Mouse (Mus musculus): ENCODE results near the gene Hrk.
A peak's percentile ranks its signal among the peaks of the same experiment; 100 is the strongest.

Hrk gene

GRCm38 (mm10) chr5:118167561-118167995, 3.1 kb downstream of the Hrk start:
- peak; percentile 79 for DNase-seq

GRCm38 (mm10) chr5:118169222-118170221, 5.1 kb downstream of the Hrk start:
- DNase-seq = peak; percentile 93

DNA sequence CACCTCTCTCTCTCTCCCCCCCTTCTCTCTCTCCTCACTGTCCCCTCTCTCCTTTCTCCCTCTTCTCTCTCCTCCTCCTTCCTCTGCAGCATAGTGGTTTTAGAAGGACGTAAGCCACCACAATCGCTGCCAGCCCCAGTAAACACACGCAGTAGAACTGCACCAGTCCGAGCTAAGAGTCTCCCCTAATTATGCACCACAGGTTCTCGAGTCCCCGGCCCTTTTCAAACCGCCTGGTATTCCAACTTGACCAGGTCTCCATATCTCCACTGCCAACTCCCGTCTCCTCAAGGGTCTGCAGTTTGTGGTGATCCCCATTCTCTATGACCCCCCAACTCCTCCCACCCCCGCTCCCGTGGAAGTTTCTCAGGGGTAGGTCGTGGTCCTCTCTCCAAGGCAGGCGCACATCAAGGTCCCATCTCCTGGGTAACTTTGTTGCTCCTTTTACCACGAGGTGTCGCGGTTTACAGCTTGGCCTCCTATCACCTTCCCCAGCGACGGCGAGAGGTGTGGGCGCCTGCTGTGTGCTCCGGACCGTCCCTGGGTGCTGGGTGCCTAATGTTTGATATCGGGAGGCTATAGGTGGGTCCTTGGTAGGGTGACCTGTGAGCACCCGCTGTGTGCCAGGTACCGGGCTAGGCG, 6.6 kb downstream of the Hrk start:
- peak; percentile 89 for DNase-seq

DNA sequence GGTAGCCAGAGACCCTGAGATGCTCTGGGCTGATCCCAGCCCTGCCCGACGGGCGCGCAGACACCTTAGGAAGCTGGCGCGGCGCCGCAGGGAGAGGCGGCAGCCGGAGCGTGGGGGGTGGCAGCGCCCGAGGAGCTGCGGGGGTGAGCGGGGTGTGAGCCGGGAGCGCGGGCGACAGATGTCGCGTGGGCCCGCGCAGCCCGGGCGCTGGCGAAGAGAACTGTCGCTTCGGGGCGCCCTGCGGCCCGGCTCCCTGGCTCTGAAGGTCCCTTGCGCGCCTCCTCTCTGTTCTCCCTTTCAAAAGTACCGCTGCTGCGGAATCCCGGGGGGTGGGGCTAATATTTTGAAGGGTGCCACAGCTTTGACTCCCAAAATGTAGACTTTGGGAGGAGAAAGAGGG, 7.2 kb downstream of the Hrk start:
- DNase-seq = no peak

DNA sequence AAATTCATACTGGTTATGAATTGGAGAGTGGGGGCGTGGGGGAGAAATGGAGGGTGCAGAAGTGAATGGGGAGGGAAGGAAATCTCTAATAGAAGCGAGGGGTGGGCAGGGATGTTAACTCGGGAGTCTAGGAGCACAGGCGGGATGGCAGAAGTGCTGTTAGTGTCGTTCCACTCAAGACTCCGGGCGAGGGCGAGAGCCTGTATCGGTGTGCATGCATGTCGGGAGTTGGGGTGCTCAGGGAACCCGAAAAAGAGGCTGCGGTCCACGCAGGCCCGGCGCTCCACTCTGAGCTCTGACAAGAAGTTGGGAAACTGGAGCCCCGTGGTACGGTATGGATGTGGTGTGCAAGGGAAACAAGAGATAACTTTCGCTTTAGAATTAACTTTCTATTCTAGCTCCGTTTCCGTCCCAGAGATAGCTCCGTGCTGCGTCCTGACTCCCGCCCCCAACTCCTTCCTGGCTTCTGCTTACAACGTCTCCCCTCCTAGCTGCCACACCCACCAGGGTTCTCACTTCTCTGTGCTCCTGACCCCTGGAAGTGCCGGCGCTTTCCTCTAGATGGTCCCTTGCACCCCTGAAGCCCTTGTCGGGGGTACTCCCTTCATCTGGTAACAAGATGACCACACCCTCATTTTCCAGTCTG, 7.8 kb downstream of the Hrk start:
- DNase-seq = peak; percentile 93

- DNase-seq = no peak
These were observed 10.0 kb downstream of the Hrk start for GRCm38 (mm10) chr5:118174310-118175009.

- no peak for DNase-seq
These were observed 10.7 kb downstream of the Hrk start for GRCm38 (mm10) chr5:118175137-118175536.

DNA sequence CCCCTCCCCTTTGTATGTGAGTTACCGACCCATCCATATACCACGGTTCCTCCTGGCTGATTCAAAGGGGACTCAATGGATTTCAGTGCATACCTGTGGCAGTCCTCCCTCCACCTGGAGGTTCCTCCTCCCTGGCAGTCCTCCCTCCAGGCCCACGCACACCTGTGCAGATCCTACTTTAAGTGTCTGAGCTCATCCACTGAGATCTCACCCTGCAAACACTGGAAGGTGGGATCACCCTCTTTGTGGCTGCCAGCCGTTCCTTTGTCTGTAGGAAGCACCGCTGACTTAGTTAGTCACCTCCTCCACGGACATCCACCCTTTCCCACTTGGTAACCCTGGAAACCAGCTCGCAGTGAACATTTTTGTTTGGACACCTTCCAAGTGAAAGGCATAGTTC, 13.2 kb downstream of the Hrk start:
- no peak for DNase-seq

GRCm38 (mm10) chr5:118186903-118187633, 22.6 kb downstream of the Hrk start:
- no peak for DNase-seq

GRCm38 (mm10) chr5:118188356-118188755, 23.9 kb downstream of the Hrk start:
- DNase-seq = no peak

DNA sequence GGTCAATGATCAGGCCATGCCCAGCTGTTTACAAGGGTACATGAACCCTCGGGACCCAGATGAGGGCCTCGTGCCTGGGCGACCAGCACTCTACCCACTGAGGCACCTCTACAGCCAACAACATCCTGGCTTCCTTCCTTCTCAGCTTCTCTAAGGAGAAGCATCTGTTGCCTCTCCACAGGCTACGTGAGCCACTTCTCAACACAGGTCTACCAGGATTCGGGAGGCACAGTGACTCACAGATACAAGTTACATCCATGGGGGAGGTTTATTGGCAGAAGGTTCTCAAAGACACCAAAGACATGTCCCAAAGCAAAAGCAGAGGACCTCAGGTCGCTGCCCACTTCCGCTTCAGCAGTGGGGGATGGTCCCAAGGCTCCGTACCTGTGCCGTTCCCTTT, 26.0 kb downstream of the Hrk start:
- no peak for DNase-seq

DNA sequence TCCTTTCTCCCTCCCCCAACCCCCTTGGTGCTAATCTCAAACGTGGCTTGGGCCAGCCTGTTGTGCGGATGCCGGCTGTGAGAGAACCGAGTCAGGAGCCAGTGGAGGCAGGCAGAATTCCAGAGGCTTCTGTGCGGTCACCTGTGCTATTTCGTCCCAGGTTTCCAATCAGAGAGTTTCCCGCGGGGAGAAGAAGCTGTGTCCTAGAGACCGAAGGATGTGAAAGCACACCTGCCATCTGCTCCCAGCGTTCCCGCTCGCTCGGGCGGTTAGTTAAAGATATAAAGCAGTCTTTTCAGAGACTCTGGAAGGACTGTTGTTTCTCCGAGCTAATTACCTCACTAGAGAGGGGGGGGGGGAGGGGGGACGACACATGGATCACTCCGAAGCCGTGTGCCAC, 27.8 kb downstream of the Hrk start:
- DNase-seq = no peak

DNA sequence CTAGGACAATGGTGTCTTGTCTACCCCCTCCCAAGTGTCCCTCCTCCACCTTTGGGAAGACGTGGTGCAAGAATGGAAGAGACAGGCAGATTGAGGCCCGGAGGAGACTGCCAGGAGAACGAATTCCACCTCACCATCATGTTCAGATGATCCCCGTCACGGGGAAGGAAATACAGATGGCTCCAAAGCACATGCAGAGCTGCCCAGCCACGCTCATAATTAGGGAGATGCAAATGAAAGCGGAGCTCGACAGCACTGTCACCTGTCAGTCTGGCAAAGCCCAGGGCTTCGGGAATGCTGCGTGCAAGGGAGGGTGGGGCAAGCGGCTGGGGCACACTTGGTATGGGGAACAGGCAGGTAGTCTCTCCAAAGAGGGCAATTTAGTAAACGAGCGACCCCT, 33.0 kb downstream of the Hrk start:
- no peak for DNase-seq

DNA sequence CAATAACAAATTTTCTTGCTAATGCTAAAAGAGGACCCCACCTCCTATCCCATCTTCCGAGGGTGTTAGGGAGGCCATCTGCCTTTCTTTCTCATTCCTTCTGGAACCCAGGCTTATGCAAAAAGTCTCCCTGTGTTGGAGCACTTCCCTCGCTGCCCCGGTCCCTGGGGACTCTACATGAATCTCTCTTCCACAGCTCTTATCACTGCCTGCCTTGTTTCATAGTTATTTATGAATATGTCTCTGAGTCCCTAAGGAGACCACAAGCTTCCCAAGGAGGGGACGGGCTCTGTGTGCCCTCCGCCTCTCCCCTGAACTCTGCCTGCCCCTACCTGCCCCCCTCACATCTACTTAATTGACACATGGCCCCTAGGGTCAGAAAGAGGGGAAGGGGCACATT, 35.2 kb downstream of the Hrk start:
- DNase-seq = peak; percentile 92

DNA sequence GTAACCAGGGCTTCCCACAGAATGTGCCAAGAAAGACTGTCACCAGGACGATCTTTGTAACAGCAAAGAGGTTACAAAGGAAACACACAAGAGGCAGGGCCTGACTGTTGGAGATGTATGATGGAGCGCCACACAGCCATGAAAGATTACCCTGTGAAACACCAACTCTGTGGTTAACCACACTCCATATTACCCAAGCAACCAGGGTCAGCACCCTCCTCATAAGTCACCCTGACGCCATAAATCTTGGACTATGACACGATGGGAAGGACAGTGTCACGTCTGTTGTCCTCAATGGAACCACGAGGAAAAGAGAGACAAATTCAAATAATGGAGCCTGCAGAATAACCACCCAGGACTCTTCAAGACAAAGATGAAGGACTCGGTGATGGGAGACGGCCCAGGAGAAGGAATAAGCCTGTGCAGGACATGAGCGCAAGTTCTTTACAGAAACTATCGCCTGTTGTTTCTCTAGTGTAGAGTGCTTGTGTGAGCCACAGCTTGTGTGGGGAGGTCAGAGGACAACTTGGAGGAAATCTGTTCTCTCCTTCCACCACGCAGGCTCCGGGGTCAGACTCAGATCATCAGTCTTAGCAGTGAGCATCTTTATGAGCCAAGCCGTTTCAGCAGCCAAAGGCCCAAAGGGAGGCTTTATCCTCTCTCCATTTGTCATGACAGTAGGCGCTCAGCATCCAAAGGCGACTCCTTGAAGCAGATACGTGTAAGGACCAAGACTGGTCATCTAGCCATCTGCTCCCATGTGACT, 40.4 kb downstream of the Hrk start:
- no peak for DNase-seq

DNA sequence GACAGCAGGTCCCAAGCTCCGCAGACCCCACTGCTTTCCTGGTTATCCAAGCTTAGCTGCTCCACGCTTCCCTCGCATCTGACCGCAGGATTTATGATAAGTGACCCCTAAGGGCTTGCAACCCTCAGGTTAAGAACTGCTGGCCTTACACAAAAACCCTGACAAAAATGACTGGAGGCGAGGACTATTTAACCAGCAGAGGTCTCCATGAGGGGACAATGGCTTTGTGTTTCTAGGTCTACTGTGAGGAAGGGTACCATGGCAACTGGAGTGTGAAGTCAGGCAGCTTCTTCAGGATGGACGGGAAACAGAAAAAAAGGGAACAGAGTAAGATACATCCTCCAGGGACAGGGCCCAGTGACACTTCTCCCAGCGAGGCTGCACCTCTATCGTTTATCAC, 41.4 kb downstream of the Hrk start:
- no peak for DNase-seq

GRCm38 (mm10) chr5:118214012-118214411, 49.6 kb downstream of the Hrk start:
- no peak for DNase-seq

DNA sequence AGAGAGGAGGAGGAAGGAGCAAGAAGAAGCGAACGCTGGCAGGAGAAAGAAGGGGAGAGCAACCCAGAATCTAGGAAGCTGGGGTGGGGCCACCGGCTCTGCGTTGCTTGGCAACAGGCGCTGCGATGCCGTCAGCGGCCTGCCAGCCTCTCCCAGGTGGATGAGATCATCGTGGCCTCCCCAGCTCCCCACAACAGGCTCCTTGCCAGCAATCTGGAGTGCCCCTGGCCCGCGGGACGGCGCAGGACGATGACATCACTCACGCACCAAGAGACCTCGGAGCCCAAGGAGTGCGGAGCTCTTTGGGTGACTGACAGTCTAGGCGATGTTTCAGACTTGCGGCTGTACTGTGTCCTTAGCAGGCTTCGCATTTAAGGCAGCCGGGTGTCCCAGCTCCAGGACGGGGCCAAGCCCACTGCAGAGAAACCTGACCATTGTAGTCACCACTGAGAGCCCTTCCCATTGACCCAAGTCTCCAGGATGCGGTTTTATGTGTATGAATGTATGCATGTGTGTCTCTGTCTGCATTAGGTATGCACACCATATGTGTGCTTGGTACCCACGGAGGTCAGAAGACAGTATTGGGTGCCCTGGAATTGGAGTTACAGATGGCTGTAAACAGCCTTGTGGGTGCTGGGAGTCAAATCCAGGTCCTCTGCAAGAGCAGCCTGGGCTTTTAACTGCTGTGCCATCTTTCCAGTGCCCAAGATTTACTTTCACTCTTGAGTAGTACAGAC, 50.1 kb downstream of the Hrk start:
- DNase-seq = peak; percentile 97

- DNase-seq = peak; percentile 97
These were observed 53.0 kb downstream of the Hrk start for GRCm38 (mm10) chr5:118217410-118217809.

- no peak for DNase-seq
These were observed 58.8 kb downstream of the Hrk start for GRCm38 (mm10) chr5:118223142-118223757.

All from heart, adult 11 months (tissue).